Mouse (Mus musculus): ENCODE measurements around the gene Lpcat1. TPM values are rescaled to one million over a fixed set of nuclear protein-coding genes. Genes with fewer than 3 reads are reported as not detected.

Lpcat1 gene
- total RNA-seq, 1 experiment from 2014 or later, result 17.3 TPM

DNA sequence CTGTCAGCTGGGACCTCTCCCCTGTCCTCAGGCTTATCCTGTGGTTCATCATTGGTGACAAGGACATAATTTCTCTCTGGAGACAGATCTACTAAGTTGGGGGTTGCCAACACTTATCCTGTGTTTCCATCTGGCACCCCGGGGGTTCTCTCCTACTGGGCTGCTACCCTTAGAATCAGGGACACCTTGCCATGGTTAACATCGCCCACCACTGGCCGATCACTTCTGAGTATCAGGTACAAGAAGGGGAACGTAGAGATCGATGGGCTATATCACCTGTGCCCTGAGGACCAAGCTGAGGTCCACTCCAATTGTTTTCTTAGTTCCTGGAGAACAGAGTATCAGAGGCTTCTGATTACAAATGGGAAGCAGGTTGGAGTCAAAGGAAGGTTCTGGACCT lies 97.2 kb downstream of the Lpcat1 start:
- DNase-seq, result no peak

Other genes starting within 250 kb of the Lpcat1 start
- not detected in 2 replicates for gene Irx4, start 206.7 kb upstream of the Lpcat1 start, total RNA-seq (2021)
- 63.2 and 65.9 TPM in 2 replicates for gene Mrpl36, start 138.7 kb upstream of the Lpcat1 start, total RNA-seq (2021)
- 425 and 429 TPM in 2 replicates for gene Ndufs6, start 138.7 kb upstream of the Lpcat1 start, total RNA-seq (2021)
- 0.11 TPM in 1 of 2 replicates, not detected in the other for gene Slc6a3, start 69.5 kb downstream of the Lpcat1 start, total RNA-seq (2021)
- 106 and 122 TPM in 2 replicates for gene Clptm1l, start 136.8 kb downstream of the Lpcat1 start, total RNA-seq (2021)
- 5.7 and 6.5 TPM in 2 replicates for gene Tert, start 159.7 kb downstream of the Lpcat1 start, total RNA-seq (2021)
- not detected in 2 replicates for gene Slc6a18, start 210.8 kb downstream of the Lpcat1 start, total RNA-seq (2021)
- gene Slc6a19, start 237.7 kb downstream of the Lpcat1 start, total RNA-seq (2021), result 0.37 and 0.98 TPM in 2 replicates